Mouse (Mus musculus): ENCODE data around the gene 1700012P22Rik. TPM values are rescaled to one million over a fixed set of nuclear protein-coding genes. Genes with fewer than 3 reads are reported as not detected.

1700012P22Rik gene
- not detected in 2 replicates for polyA plus RNA-seq (2012; ENCODE audit: low replicate concordance)

DNA sequence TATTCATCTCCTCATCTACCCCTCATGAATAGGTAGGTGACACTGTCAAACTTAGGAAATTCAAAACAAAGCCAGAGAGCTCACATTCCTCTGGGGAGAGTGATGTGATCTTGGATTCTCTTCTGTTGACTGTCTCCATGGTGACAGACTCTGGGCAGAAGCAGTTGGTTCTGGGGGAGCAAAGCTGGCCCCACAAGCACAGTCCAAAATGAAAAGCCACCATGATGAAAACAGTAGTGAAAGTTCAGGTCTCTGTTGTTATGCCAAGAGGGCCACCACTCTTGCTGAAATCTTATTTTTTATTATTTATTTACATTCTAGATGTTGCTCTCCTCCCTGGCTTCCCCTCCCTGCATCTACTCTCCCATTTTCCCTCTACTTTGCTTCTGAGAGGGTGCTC, at the start of gene 1700012P22Rik:
Gene 1700012P22Rik (minus strand): TSS at position 101 of the 400 bp plus-strand sequence.

DNA sequence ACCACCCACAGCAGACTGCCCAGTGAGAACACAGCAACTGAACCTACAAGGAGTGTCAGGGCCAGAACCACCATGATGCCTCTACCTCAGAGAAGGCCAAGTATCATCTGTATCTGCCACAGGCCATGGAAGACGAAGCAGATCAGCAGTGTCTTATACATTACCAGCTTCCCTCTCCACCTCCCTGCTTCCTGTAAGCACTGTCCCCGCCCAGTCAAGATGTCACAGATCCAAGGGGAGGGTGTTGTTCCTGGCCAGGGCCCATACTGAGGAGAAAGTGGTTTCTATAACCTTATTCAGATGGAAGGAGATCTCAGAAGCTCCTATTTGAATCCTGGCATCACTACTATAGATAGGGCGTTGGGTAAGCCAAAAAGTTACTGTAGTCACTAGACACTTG, 25.1 kb upstream of the 1700012P22Rik start, which contains the start of gene Aadacl3:
Gene Aadacl3 (minus strand): TSS at position 101 of the 400 bp plus-strand sequence.

DNA sequence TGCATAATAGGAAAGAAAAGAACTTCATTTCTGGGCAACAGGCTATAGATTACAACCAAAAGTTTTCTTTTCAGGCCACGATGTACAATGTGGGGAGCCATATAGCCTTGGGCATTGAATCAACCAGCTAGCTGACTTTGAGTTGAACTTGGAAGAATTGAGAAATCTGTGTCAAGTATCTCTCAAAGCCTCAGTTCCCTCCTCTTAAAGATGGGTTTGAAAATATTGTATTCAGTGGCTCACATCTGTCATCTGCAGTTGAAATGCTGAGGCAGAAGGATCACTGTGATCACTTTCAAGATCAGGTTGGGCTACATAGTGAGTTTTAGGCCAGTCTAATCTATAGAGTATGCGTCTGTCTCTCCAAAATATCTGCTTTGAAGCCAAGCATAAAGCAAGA, 14.6 kb upstream of the 1700012P22Rik start, which contains the start of gene Gm9944:
Gene Gm9944 (minus strand): TSS at position 101 of the 400 bp plus-strand sequence.

DNA sequence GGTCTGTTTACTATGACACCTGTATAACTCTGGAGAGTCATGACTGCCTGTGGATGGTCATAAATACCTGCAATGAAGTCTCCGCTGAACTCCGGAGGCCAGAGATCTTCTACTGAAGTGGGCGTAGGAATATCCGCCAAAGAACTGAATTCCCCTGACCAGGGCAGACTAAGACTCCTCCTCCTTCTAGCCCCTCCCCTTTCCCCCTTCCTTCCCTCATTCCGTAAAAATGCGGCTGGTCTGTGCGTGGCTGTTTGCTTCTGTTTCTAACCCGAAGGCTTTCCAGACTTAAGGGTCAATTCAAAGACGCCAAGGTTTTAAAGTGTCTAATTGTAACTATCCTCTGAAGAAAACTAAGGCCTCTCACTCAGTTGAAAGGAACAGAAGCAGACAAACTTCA, 30.3 kb downstream of the 1700012P22Rik start, which contains the start of gene Pramef12:
Gene Pramef12 (minus strand): TSS at position 175 of the 400 bp plus-strand sequence.

DNA sequence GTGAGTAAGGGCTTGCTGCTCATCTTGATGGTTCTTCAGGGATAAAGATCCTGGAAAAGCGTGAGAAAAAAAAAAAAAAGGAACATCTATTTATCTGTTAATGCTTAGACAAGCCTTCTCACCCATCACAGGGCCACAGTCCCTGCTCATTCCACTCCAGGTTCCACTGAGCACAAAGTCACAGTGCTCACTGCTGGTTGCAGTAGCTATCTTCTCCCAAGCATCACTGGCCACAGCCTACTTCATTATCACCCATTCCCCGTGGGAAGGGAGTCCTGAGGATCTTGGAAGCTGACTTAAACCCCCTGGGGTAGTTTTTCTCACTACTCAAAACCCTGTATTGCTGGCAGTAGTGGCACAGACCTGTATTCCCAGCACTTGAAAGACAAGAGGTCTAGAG, 60.7 kb downstream of the 1700012P22Rik start, which contains the start of gene Pramef20:
Gene Pramef20 (minus strand): TSS at position 23 of the 400 bp plus-strand sequence.

Other genes starting within 250 kb of the 1700012P22Rik start
- gene Oog2, start 248.1 kb downstream of the 1700012P22Rik start, polyA plus RNA-seq (2012; ENCODE audit: low replicate concordance): not detected in 2 replicates
- gene C87977, start 225.5 kb downstream of the 1700012P22Rik start, polyA plus RNA-seq (2012; ENCODE audit: low replicate concordance): not detected in 2 replicates
- not detected in 2 replicates for gene Pramel5, start 158.3 kb downstream of the 1700012P22Rik start, polyA plus RNA-seq (2012; ENCODE audit: low replicate concordance)
- not detected in 2 replicates for gene Gm13128, start 108.5 kb downstream of the 1700012P22Rik start, polyA plus RNA-seq (2012; ENCODE audit: low replicate concordance)
- not detected in 2 replicates for gene Gm13119, start 80.8 kb downstream of the 1700012P22Rik start, polyA plus RNA-seq (2012; ENCODE audit: low replicate concordance)
- gene Pramef20, start 60.8 kb downstream of the 1700012P22Rik start, polyA plus RNA-seq (2012; ENCODE audit: low replicate concordance): not detected in 2 replicates
- not detected in 2 replicates for gene Pramef12, start 30.3 kb downstream of the 1700012P22Rik start, polyA plus RNA-seq (2012; ENCODE audit: low replicate concordance)
- not detected in 2 replicates for gene Gm9944, start 14.5 kb upstream of the 1700012P22Rik start, polyA plus RNA-seq (2012; ENCODE audit: low replicate concordance)
- not detected in 2 replicates for gene Aadacl3, start 25.0 kb upstream of the 1700012P22Rik start, polyA plus RNA-seq (2012; ENCODE audit: low replicate concordance)
- not detected in 2 replicates for gene 9430007A20Rik, start 81.0 kb upstream of the 1700012P22Rik start, polyA plus RNA-seq (2012; ENCODE audit: low replicate concordance)
- not detected in 2 replicates for gene Gm13124, start 126.4 kb upstream of the 1700012P22Rik start, polyA plus RNA-seq (2012; ENCODE audit: low replicate concordance)
- gene Aadacl4, start 174.9 kb upstream of the 1700012P22Rik start, polyA plus RNA-seq (2012; ENCODE audit: low replicate concordance): not detected in 2 replicates
- not detected in 2 replicates for gene Gm436, start 247.6 kb upstream of the 1700012P22Rik start, polyA plus RNA-seq (2012; ENCODE audit: low replicate concordance)